Mouse (Mus musculus): ENCODE results near the gene Cdh22.

The Cdh22 gene

DNA sequence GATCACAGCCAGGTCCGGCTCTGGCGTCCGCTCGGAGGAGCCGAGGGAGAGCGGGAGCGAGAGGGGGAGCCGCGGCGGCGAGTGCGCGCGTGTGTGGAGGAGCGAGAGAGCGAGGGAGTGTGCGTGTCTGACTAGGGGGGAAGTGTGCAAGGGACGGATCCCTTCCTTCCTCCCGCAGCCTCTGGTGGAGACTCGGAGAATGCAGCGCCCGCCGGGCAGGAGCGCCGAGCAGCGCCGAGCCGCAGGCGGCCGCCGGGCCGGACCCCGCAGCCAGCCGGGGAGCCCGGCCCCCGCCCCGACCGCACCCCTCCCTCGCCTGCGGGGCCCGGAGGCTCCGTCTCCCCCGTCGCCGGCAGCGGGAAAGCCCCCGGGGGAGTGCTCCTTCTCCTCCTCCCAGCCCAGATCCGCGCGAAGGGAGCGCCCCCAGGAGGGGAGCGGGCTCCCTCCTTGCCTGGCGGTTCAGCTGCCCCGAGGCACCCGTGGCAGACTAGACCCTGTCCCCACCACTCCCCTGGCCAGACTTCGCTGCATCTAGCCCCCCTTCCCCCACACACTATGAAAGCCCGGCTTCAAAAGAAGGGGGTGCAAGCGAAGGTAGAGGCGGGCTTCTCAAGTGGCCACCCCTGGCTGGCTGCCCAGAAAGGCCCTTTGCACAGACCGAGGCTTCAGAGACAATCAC lies at the start of gene Cdh22:
TSS of gene Cdh22 (minus strand) at position 241 of the 679 bp plus-strand sequence.
- no peak for DNase-seq (ENCODE audit: low read depth, low spot score)

DNA sequence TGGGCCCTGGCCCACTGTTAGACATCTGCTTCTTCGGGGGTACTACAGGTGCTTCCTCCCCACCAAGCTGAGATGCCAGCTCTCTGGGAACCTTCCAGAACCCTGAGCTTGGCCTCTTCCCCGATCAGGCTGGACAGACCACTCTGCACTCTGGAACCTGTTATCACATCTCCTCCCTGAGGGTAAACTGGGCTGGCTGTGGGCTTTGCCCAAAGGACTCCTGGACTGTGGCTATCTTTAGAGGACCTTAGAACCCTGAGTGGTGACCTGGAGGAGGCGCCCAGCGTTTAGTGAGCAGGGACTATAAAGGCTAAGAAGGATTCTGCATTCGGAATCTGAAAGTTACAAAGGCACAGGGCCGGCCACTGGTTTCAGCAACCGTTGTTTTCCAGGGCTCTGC lies 49.7 kb upstream of the Cdh22 start:
- no peak for DNase-seq (ENCODE audit: low read depth, low spot score)

- no peak for DNase-seq (ENCODE audit: low read depth, low spot score)
Measured at GRCm38 (mm10) chr2:165283644-165284043, 49.0 kb upstream of the Cdh22 start.

GRCm38 (mm10) chr2:165281779-165282311 lies 47.2 kb upstream of the Cdh22 start:
- DNase-seq (ENCODE audit: low read depth, low spot score) = no peak

- DNase-seq (ENCODE audit: low read depth, low spot score) = no peak
Measured at GRCm38 (mm10) chr2:165279351-165279750, 44.7 kb upstream of the Cdh22 start.

DNA sequence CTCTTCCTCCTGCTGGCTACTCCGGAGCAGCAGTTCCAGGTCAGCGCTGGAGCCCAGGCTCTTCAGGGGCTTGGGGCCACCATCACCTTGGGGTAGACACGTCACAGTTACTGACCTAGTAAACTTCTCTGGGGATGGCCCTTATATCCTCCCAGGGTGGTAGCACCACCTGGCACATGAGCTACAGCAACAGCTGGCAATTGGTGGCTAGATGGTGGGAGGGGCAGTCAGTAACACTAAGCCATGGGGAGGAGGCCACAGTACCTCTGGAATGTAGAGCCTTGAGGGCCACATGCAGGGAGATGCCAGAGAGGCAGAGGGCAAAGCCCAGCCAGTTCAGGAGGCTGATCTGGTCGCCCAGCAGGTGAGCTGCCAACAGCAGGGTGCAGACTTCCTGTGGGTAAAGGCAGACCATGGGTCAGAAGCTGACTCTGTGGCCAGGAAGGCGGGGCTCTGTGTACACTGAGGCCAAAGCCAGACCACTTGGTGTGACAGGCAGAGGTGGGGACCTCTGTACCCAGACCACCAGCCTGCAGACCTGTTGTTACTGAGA lies 42.6 kb upstream of the Cdh22 start:
- DNase-seq (ENCODE audit: low read depth, low spot score) = no peak

DNA sequence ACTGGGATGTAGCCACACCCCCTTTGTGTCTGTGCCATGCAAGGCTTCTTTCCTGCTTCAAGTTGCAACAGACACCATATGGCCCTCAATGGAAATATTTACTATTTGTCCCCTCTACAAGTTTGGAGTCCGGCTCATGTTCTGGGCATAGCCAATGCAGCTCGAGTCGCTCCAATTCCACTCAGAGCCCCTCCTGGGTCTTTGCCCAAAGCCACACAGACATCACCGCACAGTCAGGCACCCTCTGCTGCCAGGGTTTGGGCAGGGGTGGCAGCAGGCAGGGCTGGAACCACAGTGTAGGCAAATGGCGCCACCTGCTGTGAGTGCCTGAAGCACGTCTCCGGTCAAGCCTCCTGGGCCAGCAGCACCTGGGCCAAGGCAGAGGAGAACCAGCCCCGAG lies 41.2 kb upstream of the Cdh22 start:
- DNase-seq (ENCODE audit: low read depth, low spot score) = peak; percentile 73

GRCm38 (mm10) chr2:165275124-165275640 lies 40.5 kb upstream of the Cdh22 start:
- DNase-seq (ENCODE audit: low read depth, low spot score) = no peak

GRCm38 (mm10) chr2:165273589-165273988 lies 38.9 kb upstream of the Cdh22 start:
- DNase-seq (ENCODE audit: low read depth, low spot score) = no peak

DNA sequence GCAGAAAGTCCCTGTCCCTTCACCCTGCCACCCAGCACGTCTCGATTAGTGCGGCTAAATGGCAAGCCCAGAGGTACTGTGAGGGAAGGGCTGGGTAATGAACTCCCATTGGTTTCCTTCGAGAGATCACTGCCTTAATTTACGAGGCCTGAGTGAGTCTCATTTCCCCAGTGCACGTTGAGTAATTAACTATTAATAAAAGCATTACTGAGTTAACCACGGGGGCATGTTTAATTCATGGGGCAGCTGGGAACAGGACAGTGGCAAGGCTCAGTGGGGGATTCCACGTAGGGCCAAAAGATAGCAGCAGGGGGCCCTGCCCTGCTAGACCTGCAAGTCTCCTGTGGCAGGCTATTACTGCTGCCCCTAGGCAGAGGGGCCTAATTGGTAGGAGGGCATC lies 36.7 kb upstream of the Cdh22 start:
- no peak for DNase-seq (ENCODE audit: low read depth, low spot score)

DNA sequence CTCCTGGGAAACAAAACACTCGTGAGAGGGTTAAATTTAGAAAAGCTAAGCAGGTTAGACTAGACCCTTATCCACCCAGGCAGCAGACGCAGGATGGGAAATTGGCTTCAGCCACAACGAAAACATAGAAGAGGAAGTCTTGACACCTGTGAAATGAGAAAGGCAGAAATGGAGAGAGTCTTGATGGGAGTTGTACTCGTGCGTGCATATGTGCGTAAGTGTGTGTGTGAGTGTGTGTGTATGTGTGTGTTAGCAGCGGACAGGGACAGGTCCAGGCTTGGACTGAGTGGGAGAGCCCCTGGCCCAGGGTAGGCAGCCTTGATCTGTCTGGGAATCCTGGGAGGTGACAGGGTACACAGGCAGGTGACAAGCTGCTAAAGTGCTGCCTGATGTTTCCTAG lies 36.2 kb upstream of the Cdh22 start:
- no peak for DNase-seq (ENCODE audit: low read depth, low spot score)

DNA sequence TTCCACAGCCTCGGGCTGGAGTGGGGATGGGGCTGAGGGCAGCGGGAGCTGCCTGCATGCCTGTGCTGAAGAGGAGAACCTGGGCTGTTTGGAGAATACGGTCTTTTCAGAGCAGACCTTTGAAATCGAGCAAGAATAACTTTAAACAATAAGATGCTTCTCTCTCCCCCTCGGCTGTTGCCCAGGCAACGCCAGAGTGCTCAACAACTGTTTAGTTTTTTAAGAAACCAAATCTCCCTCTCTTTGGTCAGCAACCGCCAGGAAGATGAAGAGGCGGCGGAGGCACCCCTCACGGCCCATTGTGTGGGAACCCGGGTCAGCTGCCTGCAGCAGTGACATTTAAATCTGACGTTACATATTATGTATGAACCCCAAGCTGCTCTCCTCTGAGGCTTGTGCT lies 32.1 kb upstream of the Cdh22 start:
- DNase-seq (ENCODE audit: low read depth, low spot score) = no peak

GRCm38 (mm10) chr2:165263861-165264260 lies 29.2 kb upstream of the Cdh22 start:
- DNase-seq (ENCODE audit: low read depth, low spot score) = no peak

DNA sequence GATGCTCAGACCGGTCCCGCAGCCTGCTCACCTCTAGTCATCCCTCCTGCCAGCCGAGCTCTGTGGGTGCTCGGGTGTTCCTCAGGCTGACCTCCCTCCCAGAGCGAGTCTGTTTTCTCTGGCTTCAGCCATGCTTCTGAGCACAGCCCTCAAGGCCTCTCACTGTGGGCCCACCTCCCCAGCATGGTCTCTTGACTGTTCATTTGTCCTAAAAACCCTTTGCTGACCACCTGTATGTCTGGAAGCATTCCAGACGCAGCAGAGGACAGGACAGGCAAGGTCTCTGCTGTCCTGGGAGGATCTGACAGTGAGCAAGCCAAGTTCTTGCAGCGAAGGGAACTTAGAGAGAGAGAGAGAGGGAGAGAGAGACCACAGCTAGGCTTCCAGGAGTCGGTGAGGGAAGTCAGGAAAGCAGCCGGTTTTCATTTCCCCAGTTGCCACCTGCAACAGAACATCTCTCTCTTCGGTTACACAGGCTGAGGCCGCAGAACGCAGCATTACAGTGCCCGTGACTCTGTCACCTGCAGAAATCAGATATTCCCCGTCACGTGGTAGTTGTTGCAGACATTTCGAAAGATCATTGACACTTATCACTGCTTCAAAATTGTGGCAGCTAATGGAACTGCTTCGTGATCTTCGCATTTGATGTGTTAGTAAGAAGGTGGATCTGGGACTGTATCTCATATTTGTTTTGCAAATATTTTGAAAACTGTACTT lies 27.8 kb upstream of the Cdh22 start:
- no peak for DNase-seq (ENCODE audit: low read depth, low spot score)

- DNase-seq (ENCODE audit: low read depth, low spot score) = no peak
Measured at GRCm38 (mm10) chr2:165259859-165260258, 25.2 kb upstream of the Cdh22 start.

GRCm38 (mm10) chr2:165258321-165258720 lies 23.7 kb upstream of the Cdh22 start:
- DNase-seq (ENCODE audit: low read depth, low spot score) = no peak

DNA sequence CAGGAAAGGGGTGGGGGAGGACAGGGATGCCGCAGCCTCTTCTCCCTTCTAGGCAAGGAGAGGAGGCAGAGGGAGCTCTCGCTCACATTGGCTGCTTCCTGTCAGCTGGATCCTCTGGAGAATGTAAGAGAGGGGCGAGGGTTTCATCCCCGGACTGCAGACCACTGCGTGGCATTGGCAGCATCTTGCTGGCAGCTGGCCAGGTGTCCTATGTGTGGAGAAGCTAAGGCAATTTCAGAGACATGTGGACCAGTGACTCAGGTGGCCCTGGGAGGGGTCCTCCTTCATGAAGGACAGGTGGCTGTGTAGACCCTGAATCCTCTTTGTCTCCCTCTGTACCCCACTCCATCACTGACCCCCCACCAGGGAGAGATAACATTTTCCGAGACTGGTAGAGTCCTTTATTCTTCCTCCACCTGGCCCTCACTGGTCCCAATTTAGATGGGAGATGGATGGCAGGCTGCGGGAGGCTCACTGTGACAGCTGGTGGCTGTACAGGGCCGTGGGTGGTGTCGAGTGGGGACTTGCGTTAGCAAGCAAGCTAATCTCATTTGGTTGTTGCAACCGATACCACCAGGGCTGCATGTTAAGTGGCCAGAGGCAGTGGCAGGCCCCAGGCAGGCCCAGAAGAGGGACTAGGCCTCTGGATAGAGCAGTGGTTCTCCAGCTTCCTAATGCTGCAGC lies 22.6 kb upstream of the Cdh22 start:
- no peak for DNase-seq (ENCODE audit: low read depth, low spot score)

GRCm38 (mm10) chr2:165256213-165256612 lies 21.6 kb upstream of the Cdh22 start:
- no peak for DNase-seq (ENCODE audit: low read depth, low spot score)

DNA sequence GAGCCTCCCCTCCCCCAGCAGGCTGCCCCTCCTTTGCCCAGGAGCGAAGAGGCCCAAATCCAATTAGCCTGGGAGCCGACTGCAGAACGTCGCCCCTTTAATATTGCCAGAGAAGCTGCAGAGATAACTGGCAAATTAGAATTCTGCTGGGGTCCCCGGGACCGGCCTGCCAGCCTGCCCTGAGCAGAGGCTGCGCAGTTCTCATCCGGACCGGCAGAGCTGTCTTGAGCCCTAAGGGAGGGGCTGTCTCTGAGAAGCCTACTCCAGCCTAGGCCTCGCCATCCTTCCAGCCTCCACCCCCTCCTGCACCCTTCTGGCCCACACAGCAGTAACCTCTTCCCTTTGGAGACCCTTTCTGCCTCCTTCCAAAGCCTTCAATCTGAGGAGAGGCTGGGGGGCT lies 19.2 kb upstream of the Cdh22 start:
- DNase-seq (ENCODE audit: low read depth, low spot score) = no peak

DNA sequence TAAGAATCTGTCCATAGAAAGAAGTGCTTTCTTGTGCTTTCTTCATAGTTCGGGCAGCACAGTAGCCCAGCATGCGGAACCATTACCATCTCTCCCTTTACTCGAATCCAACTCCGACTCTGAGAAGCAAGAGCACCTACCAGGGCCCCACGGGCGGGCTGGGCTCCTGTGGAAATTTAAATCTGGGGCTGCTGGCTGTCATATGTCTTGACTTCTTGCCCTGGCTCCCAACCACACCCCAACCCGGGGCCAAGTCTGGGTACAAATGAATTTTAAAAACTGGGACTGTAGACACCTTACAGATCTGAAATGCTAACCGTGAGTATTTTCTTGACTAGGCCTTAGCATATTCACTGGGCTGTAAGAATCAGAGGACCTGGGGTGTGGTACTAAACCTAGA lies 18.6 kb upstream of the Cdh22 start:
- DNase-seq (ENCODE audit: low read depth, low spot score) = no peak

GRCm38 (mm10) chr2:165252801-165253200 lies 18.1 kb upstream of the Cdh22 start:
- DNase-seq (ENCODE audit: low read depth, low spot score) = no peak

DNA sequence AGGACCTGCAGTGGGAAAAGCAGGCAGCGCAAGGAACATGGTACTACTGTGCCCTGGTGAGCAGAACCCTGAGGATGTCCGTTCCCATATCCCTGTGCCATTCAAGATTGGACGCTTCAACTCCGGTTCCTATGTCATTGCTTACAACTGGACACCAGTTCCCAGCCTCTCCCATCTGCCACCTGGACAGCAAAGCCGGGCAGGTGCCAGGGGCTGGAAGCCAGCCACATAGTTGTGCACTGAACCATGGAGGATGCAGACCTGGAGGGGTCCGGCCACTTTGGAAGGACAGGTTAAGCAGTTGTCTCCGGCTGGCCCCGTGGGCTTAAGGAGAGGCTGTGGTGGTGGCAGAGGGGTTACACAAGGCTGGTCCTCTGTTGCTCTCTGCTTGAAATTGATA lies 17.7 kb upstream of the Cdh22 start:
- DNase-seq (ENCODE audit: low read depth, low spot score) = no peak

Data from brain, embryonic 18.5 days (tissue).